Mouse (Mus musculus): ENCODE results near the gene Cenpn.

The Cenpn gene

DNA sequence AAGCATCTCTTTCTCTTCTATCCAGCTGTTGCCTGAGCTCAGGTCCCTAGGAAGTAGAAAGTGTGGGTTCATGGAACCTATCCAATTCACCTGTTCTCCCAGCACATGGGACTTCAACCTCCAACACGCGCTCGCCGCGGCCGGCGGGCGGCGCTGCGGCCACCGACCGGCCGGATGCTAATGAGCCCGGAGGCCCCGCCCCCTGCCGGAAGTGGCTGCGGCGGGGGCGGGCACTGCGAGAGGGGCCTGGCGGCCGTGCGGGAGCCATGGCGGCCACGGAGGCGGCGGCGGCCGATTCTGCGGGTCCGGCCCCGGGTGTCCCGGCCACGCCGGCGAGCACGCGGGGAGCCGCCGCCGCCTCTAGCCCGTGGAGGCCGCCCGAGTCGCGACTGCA is 21.6 kb downstream of the Cenpn start, which contains the start of gene Atmin:
Gene Atmin (plus strand): TSS at position 233 of the 394 bp plus-strand sequence.
- DNase-seq = peak; percentile 87

GRCm38 (mm10) chr8:116943555-116944384 is 22.2 kb downstream of the Cenpn start:
- peak; percentile 37 for DNase-seq

GRCm38 (mm10) chr8:116944385-116944696 is 22.8 kb downstream of the Cenpn start:
- DNase-seq = no peak

DNA sequence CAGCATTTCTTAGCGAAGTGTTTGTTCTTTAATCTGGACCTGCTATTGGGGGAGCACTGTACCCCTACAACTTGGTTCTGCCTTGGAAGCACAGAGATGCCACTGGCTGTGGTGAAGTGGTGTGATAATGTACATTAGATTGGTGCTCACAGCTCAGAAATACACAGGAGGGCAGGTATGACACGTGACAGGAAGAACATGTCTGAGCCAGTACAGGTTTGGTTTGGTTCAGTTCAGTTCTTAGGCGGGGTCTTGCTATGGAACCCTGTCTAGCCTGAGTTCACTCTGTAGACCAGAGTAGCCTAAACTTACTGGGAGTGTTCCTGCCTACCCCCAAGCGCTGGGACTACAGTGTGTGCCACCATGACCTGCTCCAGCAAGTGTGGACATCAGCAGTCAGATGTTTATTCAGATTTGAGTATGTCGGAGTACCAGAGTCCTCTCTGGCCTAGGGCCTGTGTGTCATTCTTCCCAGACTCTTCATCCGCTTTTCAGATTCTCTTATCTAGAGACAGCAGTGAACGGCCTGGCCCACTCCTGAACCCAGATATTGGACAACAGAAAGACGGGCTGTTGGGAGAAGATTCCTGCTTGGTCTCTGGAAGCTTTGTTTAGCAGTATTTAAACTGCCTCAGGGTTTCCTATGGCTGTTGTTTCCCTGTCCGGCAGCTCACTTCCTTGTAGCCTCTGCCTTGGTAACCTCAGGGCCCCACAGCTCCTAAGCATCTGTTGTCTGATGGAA is 23.8 kb downstream of the Cenpn start:
- no peak for DNase-seq

DNA sequence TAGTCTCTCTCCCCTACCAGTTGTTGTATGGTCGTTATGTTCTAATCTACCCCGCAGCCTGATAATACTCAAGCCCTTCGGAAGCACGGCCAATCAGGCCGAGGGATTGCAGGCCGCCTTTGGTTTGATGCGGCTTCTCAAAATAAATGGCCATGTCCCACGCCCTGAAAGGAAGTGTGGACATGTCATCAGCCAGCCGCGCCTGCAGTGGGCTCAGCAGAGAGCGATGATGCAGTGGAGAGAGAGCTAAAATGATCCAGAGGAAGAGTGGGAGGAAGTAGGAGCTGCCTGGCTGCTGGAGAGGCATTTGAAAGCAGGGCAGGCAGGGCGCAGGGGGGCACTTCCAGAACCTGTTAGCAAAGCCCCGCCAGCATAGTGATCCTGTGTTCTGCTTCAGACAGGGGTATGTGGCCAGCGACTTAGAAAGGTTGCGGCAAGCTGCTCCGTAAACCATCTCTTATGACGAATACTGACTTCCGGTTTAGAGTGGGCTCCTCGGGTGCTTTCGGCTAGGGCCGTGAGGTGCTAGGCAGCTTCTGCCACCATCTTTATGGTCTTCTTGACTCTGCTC is 24.8 kb downstream of the Cenpn start:
- no peak for DNase-seq

GRCm38 (mm10) chr8:116946851-116947250 is 25.3 kb downstream of the Cenpn start:
- DNase-seq = no peak

DNA sequence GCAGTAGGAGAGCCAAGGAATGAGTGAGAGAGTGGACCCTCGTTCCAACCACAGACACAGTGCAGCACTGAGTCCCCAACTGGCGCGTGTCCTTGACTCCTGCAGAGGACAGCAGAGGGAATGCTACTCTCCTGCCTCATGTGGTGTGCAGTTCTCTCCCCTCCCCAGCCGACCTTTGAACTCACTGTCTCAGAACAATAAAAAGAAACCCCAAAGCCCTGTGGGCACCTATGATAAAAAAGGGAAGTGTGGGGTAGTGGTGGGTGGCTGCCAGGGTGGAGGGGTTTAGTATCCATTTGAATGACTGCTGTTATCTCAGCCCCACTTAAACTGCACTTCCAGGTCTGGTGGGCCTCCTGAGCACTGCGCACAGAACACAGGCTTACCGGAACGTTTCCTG is 26.1 kb downstream of the Cenpn start:
- no peak for DNase-seq

GRCm38 (mm10) chr8:116951369-116951768 is 29.8 kb downstream of the Cenpn start:
- peak; percentile 33 for DNase-seq

- no peak for DNase-seq
Measured at GRCm38 (mm10) chr8:116951778-116952177, 30.2 kb downstream of the Cenpn start.

DNA sequence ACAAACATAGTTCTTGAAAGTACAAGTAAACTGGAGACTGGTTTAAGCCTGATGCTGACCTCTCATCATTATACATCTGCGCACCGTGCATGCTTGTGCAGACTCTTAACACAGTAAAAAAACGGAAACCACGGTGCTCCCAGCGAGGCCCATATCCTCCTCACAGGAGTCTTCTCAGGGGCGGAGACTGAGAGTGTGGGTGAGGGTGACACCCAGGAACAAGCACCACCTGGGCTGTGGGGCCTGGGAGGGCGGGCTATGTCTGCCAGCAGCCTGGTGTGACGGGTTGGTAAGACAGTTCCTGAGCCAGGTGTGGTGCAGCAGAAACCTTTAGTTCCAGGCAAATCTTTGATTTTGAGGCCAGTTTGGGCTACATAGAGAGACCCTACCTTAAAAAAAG is 30.9 kb downstream of the Cenpn start:
- no peak for DNase-seq

DNA sequence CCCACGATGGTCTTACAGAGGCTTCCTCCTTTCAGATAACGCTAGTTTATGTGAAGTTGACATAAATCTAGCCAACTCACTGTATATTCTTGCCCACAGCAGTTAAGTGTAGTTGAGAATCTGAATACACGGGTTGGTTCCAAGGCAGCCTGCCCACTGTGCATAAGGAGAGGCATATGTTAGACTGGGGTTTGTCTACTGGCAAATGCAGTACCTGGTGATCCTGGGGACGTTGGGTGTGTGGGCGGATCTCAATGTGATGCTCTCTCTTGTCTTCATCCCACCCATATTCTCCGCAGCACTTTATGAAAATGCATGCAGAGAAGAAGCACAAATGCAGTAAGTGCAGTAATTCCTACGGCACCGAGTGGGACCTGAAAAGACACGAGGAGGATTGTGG is 32.9 kb downstream of the Cenpn start:
- no peak for DNase-seq

DNA sequence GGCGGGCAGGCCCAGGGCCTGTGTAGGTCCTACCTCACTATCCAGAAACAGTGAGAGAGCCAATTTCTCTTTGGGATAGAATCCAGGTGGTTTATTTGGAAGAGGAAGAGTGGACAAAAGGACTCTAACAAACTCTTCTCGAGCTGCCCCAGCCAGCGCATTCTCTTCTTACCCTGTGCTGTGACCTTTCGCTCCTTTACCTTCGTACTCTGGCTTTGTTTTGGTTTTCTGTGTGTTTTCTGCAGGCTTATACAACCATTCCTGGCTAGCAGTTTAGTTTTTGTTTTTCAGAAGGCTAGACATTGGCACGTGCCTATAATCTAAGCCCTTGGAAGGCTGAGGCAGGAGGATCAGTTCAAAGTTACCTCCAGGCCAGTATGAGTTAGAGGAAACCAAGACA is 48.0 kb downstream of the Cenpn start:
- peak; percentile 28 for DNase-seq

GRCm38 (mm10) chr8:116975066-116975465 is 53.5 kb downstream of the Cenpn start:
- no peak for DNase-seq

DNA sequence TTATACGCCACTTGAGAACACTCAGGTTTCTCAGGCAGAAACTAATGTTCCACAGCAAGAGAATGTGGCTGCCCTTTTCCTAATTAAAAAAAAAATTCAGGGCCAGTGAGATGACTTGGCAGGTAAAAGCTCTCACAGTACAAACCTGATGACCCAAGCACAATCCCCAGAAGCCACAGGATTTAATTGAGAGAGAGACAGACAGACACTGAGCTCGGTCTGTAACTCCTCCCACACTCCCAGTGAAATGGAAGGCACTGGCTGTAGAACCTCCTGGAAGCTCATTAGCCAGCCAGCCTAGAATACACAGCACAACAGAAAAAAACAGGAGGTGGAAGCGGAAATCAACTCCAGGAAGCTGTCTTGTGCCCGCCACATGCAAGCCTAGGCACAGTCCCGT is 54.1 kb downstream of the Cenpn start:
- peak; percentile 31 for DNase-seq

GRCm38 (mm10) chr8:116978052-116978451 is 56.5 kb downstream of the Cenpn start:
- DNase-seq = no peak

GRCm38 (mm10) chr8:116978631-116979256 is 57.2 kb downstream of the Cenpn start, which contains the start of gene 1700030J22Rik:
1700030J22Rik (minus strand) TSS chr8:116978959.
- DNase-seq = peak; percentile 98

DNA sequence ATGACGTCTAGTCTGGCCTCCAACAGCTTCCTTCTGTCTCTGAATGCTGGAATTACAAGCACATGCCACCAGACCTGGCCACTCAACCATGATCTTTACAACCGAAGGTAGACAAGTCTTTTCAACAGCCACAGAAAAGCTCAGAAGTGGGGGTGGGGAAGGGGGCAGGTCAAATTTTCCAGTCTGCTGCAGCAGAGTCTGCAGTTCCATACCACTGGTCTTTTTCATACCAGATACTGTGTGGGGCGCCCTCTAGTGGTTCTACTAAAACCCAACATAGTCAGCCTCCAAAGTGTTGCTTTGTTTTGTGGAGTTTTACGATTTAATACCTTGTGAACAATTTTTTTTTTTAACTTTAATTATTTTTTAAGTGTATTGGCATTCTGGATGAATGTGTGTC is 58.6 kb downstream of the Cenpn start:
- peak; percentile 34 for DNase-seq

DNA sequence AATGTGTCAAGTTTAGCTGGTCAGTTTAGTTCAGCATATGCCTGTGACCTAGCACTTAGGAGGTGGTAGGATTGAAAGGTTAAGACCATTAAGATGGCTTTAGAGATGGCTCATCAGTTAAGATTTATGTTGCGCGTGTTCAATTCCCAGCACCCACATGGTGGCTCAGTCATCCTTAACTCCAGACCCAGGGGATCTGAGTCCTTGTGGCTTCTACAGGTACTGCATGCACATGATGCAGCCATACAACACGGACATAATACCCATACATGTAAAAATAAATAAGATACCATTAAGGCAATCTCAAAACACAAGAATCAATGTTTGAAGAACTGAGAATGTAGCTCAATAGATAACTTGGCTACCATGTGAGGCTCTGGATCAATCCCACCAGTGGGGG is 68.3 kb downstream of the Cenpn start:
- no peak for DNase-seq
